Mouse (Mus musculus): ENCODE measurements around the gene Ceacam20. TPM values are rescaled to one million over a fixed set of nuclear protein-coding genes. Genes with fewer than 3 reads are reported as not detected.
A peak's percentile ranks its signal among the peaks of the same experiment; 100 is the strongest.
"Not testable (repeated sequence)": the region's sequence is repeated elsewhere in the genome, so short reads cannot be mapped to it uniquely, and the experiment has no call there.

The Ceacam20 gene
- not detected in 2 replicates for polyA plus RNA-seq (2015; fragmentation: Nextera tagmentation; extraction: Ambion mirVana)

DNA sequence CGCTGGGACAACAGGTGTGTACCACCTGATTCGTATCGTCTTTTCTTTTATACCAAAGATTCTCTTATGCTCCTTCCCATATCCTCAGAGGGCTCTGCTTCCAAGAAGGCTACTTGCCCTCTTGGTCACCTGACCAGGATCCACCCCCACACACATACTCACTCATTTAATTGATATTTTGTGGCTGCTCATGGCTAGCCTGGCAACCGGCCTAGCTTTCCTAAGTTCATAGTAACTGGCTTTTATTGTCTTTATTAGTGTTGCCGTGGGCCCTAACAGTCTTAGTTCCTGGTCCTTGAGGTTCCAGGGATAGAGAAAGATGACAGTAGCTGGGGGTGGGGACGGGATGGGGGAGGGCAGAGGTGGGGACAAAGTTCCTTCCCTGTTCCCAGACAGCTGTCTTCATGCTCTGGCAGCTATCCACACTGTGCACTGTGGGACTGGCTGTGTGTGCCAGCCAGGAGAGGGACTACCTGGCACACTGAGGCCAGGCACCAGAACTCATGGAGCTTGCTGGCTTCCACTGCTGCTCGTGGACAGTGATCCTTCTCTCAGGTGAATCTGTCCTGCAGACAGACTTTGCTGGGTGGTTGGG, at the start of gene Ceacam20:
Gene Ceacam20, plus strand, starts transcription at position 428 of the 595 bp plus-strand sequence.
- ATAC-seq (ENCODE audit: low read depth), result no peak
- Histone ChIP-seq H3K4me3 (no peak within 1 kb of the TSS), H3K9me3 (peaks cover 10% of the 10 kb centered on the region; the same call in 1 of the 2 replicates), H3K36me3 (no peaks in the 10 kb centered on the region), H3K27me3 (no peaks in the 10 kb centered on the region), H3K4me1 (replicated peaks) (no peaks in the 10 kb centered on the region), H3K9ac (no peak within 1 kb of the TSS), H3K4me2 (no peak within 1 kb of the TSS), H3K27ac (replicated peaks) (no peak within 1 kb of the TSS)
- 82% methylated on average over 7 of the region's 7 CpGs for WGBS

DNA sequence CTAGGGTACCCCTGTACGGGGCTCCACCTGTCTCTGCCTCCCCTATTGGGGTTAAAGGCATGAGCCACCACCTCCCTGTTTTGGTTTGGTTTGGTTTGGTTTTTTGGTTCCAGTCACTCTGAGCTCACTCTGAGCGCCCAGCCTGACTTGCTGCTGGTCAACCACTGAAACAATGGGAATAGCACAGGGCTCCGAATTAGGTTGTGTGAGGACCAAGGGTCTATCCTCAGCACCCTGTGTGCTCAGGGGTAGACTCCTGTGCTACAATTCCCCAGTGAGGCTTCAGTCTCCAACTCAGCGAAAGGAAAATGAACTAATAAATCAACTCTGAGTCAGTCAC, 45.1 kb upstream of the Ceacam20 start:
- WGBS, result 37% methylated on average over 4 of the region's 4 CpGs
- Histone ChIP-seq H3K36me3 (peaks cover 9% of the 10 kb centered on the region), H3K4me1 (replicated peaks) (peaks cover 13% of the 10 kb centered on the region), H3K9ac (peak overlapping the region; percentile 87), H3K27me3 (no peaks in the 10 kb centered on the region), H3K4me2 (peak overlapping the region; percentile 62), H3K27ac (replicated peaks) (peak overlapping the region; percentile 86; the same call in 1 of the 2 replicates), H3K4me3 (peak overlapping the region; percentile 72), H3K9me3 (no peaks in the 10 kb centered on the region)
- peak; percentile 58 for ATAC-seq (ENCODE audit: low read depth)

DNA sequence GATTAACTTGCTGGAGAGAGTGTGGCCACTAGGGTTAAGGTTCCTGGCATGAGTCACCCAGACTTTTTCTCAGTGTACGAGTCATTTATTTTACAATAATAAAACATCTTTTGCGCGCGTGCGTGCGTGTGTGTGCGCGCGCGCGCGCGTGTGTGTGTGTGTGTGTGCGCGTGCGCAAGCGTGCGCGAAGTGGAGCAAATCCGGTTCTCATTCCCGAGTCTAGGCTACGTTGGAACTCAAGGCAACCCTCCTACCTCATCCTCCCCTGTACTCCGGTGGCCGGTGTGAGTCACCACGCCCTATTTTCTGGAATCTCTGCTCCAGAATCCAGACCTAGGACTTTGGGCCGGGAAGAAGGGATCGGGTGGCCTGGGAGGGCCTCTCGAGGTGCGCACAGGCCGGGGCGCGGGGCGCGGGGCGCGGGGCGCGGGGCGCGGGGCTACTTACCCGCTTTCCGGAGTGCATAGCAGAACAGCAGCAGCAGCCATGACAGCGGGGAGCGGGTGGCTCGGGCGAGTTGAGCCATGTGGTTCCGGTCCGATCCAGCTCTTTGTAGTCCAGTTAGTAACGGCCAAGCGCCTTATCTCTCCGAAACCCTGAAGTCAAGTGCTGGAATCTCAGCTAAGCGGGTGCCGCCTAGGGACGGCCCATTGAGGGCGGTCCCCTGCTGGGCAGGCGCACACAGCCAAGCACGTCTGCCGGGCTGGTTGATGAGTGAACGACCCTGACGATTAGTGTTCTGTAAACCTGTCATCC, 44.5 kb upstream of the Ceacam20 start, which contains the start of gene Pvr:
Gene Pvr, minus strand, starts transcription at position 655 of the 756 bp plus-strand sequence.
- Histone ChIP-seq H3K27ac (replicated peaks) (peak within 1 kb of the TSS; percentile 86), H3K9ac (peak within 1 kb of the TSS; percentile 87), H3K4me3 (peak within 1 kb of the TSS; percentile 72), H3K27me3 (no peaks in the 10 kb centered on the region), H3K36me3 (peaks cover 9% of the 10 kb centered on the region), H3K4me1 (replicated peaks) (peaks cover 13% of the 10 kb centered on the region), H3K4me2 (peak within 1 kb of the TSS; percentile 62), H3K9me3 (no peaks in the 10 kb centered on the region)
- WGBS, result 1% methylated on average over 60 of the region's 60 CpGs
- ATAC-seq (ENCODE audit: low read depth), result peak; percentile 90

DNA sequence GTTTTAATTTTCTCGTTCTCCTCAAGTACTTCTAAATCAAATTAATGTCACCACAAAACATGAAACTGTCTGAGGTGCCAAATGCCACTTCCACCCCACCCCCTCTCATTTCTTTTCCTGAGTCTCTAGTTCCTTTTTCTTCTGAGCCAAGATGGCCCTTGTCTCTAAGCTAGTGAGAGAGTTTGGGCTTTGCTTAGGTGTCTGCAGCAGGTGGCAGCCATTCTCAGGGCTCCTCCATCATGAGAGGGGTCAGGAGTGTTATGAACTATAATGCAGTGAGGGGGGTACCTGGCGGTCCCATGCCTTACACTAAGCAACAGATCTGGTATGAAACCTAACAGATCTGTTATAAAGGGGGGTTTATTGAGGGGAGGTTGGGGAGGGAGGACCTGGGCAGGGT, 41.9 kb upstream of the Ceacam20 start:
- H3K27me3 ChIP-seq, result no peaks in the 10 kb centered on the region
- 41% methylated on average over 2 of the region's 2 CpGs for WGBS
- peaks cover 13% of the 10 kb centered on the region for H3K4me1 ChIP-seq (replicated peaks)
- H3K4me2 ChIP-seq, result no peak overlapping the region
- no peak overlapping the region for H3K4me3 ChIP-seq
- ATAC-seq (ENCODE audit: low read depth), result no peak
- no peak overlapping the region for H3K27ac ChIP-seq (replicated peaks)
- H3K36me3 ChIP-seq, result no peaks in the 10 kb centered on the region
- H3K9ac ChIP-seq, result no peak overlapping the region
- no peaks in the 10 kb centered on the region for H3K9me3 ChIP-seq

DNA sequence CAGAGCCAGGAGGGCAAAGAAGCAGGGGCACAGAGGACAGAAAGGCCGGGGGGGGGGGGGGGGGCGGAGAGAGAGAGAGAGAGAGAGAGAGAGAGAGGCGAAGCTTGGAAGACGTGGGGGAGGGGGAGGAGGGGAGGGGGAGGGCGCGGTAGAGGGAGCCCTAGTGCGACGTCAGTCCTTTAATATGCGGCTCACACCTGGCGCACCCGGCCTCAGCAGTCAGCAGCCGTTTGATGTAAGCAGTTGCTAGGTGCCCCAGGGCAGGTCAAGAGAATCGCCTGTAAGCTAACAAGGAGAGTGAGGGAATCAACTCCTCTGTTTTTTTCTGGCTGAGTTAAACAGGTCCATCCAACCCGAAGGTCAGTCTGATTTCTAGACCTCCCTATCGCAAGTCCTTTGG, 41.4 kb upstream of the Ceacam20 start:
- 11% methylated on average over 11 of the region's 15 CpGs for WGBS
- no peaks in the 10 kb centered on the region for H3K36me3 ChIP-seq
- no peak overlapping the region for H3K4me3 ChIP-seq
- ATAC-seq (ENCODE audit: low read depth), result no peak
- H3K27me3 ChIP-seq, result no peaks in the 10 kb centered on the region
- H3K4me2 ChIP-seq, result no peak overlapping the region
- H3K4me1 ChIP-seq (replicated peaks), result peaks cover 13% of the 10 kb centered on the region
- no peak overlapping the region for H3K9ac ChIP-seq
- H3K27ac ChIP-seq (replicated peaks), result no peak overlapping the region
- H3K9me3 ChIP-seq, result no peaks in the 10 kb centered on the region

DNA sequence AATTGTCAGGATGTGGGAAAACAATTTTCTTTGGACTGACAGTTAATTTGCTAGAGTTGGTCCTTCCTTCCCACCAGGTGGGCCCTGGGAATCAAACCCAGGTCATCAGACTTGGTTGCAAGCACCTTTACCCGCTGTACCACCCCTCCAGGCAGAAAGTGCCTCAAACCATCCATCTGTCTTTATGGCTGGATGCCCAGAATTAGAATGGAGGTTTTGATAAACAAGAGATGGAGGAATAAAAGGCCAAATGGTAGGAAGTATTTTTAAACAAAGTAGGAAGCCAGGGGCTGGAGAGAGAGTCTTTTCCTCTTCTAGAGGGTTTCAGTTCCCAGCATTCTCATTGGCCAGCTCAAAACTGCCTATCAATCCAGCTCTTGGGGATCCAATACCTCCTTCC, 39.8 kb upstream of the Ceacam20 start:
- H3K27ac ChIP-seq (replicated peaks), result no peak overlapping the region
- no peak for ATAC-seq (ENCODE audit: low read depth)
- no peak overlapping the region for H3K9ac ChIP-seq
- H3K4me1 ChIP-seq (replicated peaks), result peaks cover 6% of the 10 kb centered on the region
- H3K36me3 ChIP-seq, result no peaks in the 10 kb centered on the region
- no peak overlapping the region for H3K4me3 ChIP-seq
- WGBS, result 52% methylated on average over 1 of the region's 1 CpGs
- H3K9me3 ChIP-seq, result no peaks in the 10 kb centered on the region
- no peak overlapping the region for H3K4me2 ChIP-seq
- H3K27me3 ChIP-seq, result no peaks in the 10 kb centered on the region

DNA sequence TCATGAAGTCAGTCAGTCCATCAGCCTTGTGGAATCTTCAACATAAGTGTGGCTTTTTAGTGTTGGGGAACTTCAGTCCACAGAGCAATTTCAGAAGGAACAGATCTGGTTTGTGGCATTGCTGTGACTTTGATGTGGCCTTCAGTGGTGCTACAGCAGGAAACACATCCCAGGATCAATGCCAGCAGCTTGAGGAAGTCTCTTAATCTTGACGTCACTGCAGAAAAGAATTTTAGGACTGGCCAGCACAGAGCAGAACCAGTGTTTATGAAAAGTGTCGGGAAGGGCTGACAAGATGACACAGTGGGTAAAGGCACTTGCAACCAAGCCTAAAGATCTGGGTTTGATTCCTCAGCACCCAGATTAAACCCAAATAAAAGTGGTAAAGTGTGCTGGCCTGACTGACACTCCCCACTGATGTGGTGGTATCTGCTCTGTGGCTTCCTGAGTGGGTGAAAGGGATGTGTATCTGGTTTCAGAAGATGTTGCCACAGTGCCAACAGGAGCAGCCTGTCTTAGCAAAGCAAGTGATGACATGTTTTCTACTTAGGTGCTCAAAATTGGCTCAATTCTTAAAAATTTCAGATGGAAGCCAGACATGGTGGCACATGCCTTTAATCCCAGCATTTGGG, 38.2 kb upstream of the Ceacam20 start:
- WGBS, result 79% methylated on average over 2 of the region's 2 CpGs
- Histone ChIP-seq H3K4me3 (no peak overlapping the region), H3K36me3 (no peaks in the 10 kb centered on the region), H3K27ac (replicated peaks) (no peak overlapping the region), H3K9me3 (no peaks in the 10 kb centered on the region), H3K4me1 (replicated peaks) (no peaks in the 10 kb centered on the region; the same call in 1 of the 2 replicates), H3K27me3 (0 out of 2 replicates have a peak, but pooled peaks cover 3% of the 10 kb centered on the region), H3K9ac (no peak overlapping the region), H3K4me2 (no peak overlapping the region)
- ATAC-seq (ENCODE audit: low read depth), result no peak

DNA sequence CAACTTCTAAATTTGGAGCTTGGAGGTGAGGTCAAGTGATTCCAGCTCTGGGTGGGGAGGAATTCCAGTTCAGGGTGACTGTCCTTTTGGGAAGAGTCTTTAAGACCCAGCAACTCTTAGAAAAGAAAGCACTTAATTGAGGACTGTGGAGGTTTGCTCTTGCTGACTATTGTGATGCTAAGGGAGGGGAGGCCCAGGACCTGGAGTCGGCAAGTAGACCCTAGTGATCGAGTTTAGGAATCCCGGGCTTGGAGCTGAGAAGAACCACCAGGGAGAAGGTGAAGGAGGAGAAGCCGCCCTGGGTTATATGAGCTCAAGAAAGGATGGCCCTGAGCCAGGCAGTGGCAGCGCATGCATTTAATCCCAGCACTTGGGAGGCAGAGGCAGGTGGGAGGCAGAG, 36.7 kb upstream of the Ceacam20 start:
- Histone ChIP-seq H3K4me3 (no peak overlapping the region), H3K36me3 (no peaks in the 10 kb centered on the region), H3K4me1 (replicated peaks) (peaks cover 7% of the 10 kb centered on the region; the same call in 1 of the 2 replicates), H3K4me2 (no peak overlapping the region), H3K27me3 (0 out of 2 replicates have a peak, but pooled peaks cover 3% of the 10 kb centered on the region), H3K9me3 (no peaks in the 10 kb centered on the region), H3K27ac (replicated peaks) (no peak overlapping the region), H3K9ac (no peak overlapping the region)
- WGBS, result 55% methylated on average over 5 of the region's 5 CpGs
- no peak for ATAC-seq (ENCODE audit: low read depth)

DNA sequence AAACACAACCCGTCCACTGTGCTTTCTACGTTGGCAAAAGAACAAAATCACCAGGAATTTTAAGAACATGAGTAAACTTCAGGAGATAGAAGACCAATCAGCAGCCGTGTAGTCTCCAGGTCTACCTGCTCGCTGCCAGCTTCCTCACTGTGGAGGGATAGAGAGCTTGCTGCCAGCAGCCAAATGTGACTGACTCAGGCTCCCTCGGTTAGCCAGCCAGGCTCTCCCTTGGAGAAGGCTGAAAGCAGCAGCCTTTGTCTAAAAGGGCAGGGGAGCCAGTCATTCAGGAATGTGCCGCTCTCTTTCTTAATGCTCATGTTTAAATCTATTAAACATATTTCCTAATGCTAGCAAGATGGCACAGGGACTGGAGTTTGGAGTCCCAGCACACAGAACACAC, 34.7 kb upstream of the Ceacam20 start:
- 82% methylated on average over 6 of the region's 6 CpGs for WGBS
- not testable (repeated sequence) for H3K9me3 ChIP-seq

DNA sequence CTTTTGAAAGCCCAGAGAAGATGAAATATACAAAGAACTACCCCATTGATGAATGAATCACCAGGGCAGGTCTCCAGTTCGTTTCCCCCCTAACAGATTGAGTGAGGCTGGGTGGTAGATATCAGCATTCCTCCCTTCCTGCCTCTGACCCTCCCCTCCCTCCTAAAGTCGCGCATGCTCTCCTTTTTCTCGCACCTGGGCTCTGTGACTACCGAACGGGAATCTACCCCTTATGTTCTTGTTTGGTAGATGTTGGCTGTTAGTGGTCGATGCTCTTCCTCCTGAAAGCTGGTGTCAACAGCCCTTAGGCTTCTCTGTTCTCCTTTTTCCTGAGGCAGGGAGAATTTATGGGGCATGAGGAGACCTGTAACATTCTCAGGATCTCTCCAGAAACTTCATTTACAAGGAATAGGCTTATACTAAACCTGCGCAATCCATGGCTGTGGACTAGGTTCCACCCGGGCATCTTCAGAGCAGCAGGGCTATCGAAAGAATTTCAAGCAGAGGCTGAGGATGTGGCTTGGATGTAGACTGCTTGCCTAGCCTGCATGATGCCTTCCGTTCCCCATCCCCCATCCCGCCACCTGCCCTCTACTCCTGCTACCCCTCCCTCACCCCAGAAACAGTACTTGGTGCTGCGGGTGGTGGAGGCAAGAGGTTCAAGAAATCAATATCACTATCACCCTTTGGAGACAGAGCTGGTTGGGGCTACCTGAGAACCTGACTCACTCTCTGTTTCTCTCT, 32.9 kb upstream of the Ceacam20 start:
- Histone ChIP-seq H3K9me3 (no peaks in the 10 kb centered on the region), H3K9ac (peak overlapping the region; percentile 52; the same call in 1 of the 2 replicates), H3K27me3 (0 out of 2 replicates have a peak, but pooled peaks cover 3% of the 10 kb centered on the region), H3K4me3 (no peak overlapping the region), H3K36me3 (no peaks in the 10 kb centered on the region), H3K4me2 (peak overlapping the region; percentile 55), H3K4me1 (replicated peaks) (0 out of 2 replicates have a peak, but pooled peaks cover 7% of the 10 kb centered on the region), H3K27ac (replicated peaks) (no peak overlapping the region)
- WGBS, result 25% methylated on average over 13 of the region's 13 CpGs
- ATAC-seq (ENCODE audit: low read depth), result peak; percentile 57; the same call in 1 of the 2 replicates

More for the DNA sequence above, 34.7 kb upstream of the Ceacam20 start:
- H3K36me3 ChIP-seq; H3K27ac ChIP-seq (replicated peaks); H3K9ac ChIP-seq; H3K4me3 ChIP-seq; H3K27me3 ChIP-seq; H3K4me1 ChIP-seq (replicated peaks); H3K4me2 ChIP-seq; ATAC-seq (ENCODE audit: low read depth): not testable (repeated sequence)

DNA sequence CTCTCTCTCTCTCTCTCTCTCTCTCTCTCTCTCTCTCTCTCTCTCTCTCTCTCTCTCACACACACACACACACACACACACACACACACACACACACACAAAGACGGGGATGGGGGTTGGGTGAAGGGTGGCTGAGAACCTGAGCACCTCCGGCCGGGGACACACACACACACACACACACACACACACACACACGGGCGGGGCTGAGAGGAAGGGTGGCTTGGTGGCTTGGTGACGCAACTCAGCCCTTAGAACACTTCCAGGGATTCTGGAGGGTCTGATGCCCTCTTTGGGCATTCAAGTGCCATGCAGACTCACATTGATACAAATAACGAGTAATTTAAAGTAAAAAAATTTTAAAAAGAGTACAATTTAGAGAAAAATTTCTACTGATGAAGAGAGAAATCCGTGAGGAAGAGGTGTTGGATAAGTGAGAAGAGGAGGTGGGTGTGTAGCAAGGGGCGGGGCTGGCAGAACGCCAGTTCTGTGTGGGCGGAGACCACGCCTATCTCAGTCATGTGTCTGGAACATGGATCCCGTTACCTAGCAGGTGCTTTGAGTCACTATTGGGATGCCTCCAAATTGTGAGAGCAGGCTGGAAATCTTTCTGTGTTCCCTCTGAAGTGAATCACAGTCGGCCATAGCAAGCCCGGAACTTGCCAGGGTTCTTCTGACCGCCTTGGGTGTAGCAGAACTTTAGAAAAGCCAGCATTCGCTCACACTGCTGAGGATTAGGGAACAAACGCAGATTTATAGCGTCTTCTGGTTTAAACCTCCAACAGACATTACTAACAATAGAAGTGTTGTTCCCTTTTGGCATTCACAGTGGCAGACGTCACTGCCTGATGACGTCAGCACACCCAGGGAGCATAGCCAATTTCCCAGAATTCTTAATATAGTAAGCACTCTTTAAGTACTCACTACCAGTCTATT, 32.1 kb upstream of the Ceacam20 start:
- WGBS, result 22% methylated on average over 20 of the region's 21 CpGs
- peak; percentile 76 for ATAC-seq (ENCODE audit: low read depth)
- Histone ChIP-seq H3K4me3 (peak overlapping the region; percentile 28), H3K4me1 (replicated peaks) (0 out of 2 replicates have a peak, but pooled peaks cover 7% of the 10 kb centered on the region), H3K9ac (peak overlapping the region; percentile 52; the same call in 1 of the 2 replicates), H3K36me3 (no peaks in the 10 kb centered on the region), H3K4me2 (peak overlapping the region; percentile 55), H3K27ac (replicated peaks) (peak overlapping the region; percentile 52; the same call in 1 of the 2 replicates), H3K27me3 (0 out of 2 replicates have a peak, but pooled peaks cover 3% of the 10 kb centered on the region), H3K9me3 (no peaks in the 10 kb centered on the region)
